Mouse (Mus musculus): Measurements from ENCODE around the gene Sh3rf3. TPM values are rescaled to one million over a fixed set of nuclear protein-coding genes. Genes with fewer than 3 reads are reported as not detected.

Sh3rf3 gene
- polyA plus RNA-seq, 1 experiment from 2014 or later: 2.0 TPM

- no peak for DNase-seq (ENCODE audit: low spot score)
- H3K36me3 ChIP-seq (ENCODE audit: insufficient read depth, low read length): no peaks in the 10 kb centered on the region
- no peak overlapping the region for H3K4me3 ChIP-seq (ENCODE audit: low read depth, low read length)
- no peaks in the 10 kb centered on the region for H3K9me3 ChIP-seq (ENCODE audit: low read length)
- H3K9ac ChIP-seq (replicated peaks; ENCODE audit: low read depth): no peak overlapping the region
- no peak overlapping the region for H3K4me2 ChIP-seq (replicated peaks; ENCODE audit: low read depth, low read length)
- H3K27ac ChIP-seq (ENCODE audit: low read length): no peak overlapping the region
- TF ChIP-seq EP300 (IDR thresholded peaks at IDR 0.05) (no peak), CTCF (IDR thresholded peaks at IDR 0.05) (no peak)
- no peaks in the 10 kb centered on the region for H3K4me1 ChIP-seq (ENCODE audit: insufficient read depth, low read depth, low read length)
- ATAC-seq: no peak
- H3K27me3 ChIP-seq (replicated peaks; ENCODE audit: insufficient read depth, low read length): no peaks in the 10 kb centered on the region
- 85% methylated on average over 4 of the region's 4 CpGs for WGBS
Observed at GRCm38 (mm10) chr10:58877835-58878234, 64.7 kb downstream of the Sh3rf3 start.

GRCm38 (mm10) chr10:58878636-58879035 is 65.5 kb downstream of the Sh3rf3 start:
- DNase-seq (ENCODE audit: low spot score): no peak
- no peak for ATAC-seq
- H3K4me2 ChIP-seq (replicated peaks; ENCODE audit: low read depth, low read length): no peak overlapping the region
- no peaks in the 10 kb centered on the region for H3K36me3 ChIP-seq (ENCODE audit: insufficient read depth, low read length)
- TF ChIP-seq CTCF (IDR thresholded peaks at IDR 0.05) (no peak), EP300 (IDR thresholded peaks at IDR 0.05) (no peak)
- H3K4me3 ChIP-seq (ENCODE audit: low read depth, low read length): no peak overlapping the region
- H3K27me3 ChIP-seq (replicated peaks; ENCODE audit: insufficient read depth, low read length): no peaks in the 10 kb centered on the region
- H3K4me1 ChIP-seq (ENCODE audit: insufficient read depth, low read depth, low read length): no peaks in the 10 kb centered on the region
- no peak overlapping the region for H3K27ac ChIP-seq (ENCODE audit: low read length)
- 83% methylated on average over 4 of the region's 4 CpGs for WGBS
- no peak overlapping the region for H3K9ac ChIP-seq (replicated peaks; ENCODE audit: low read depth)
- no peaks in the 10 kb centered on the region for H3K9me3 ChIP-seq (ENCODE audit: low read length)

- no peaks in the 10 kb centered on the region for H3K36me3 ChIP-seq (ENCODE audit: insufficient read depth, low read length)
- no peak overlapping the region for H3K4me2 ChIP-seq (replicated peaks; ENCODE audit: low read depth, low read length)
- H3K27me3 ChIP-seq (replicated peaks; ENCODE audit: insufficient read depth, low read length): no peaks in the 10 kb centered on the region
- H3K9ac ChIP-seq (replicated peaks; ENCODE audit: low read depth): no peak overlapping the region
- H3K4me1 ChIP-seq (ENCODE audit: insufficient read depth, low read depth, low read length): no peaks in the 10 kb centered on the region
- no peaks in the 10 kb centered on the region for H3K9me3 ChIP-seq (ENCODE audit: low read length)
- WGBS: 69% methylated on average over 2 of the region's 2 CpGs
- H3K4me3 ChIP-seq (ENCODE audit: low read depth, low read length): no peak overlapping the region
- ATAC-seq (no peak), DNase-seq (ENCODE audit: low spot score) (no peak)
- H3K27ac ChIP-seq (ENCODE audit: low read length): no peak overlapping the region
- TF ChIP-seq EP300 (IDR thresholded peaks at IDR 0.05) (no peak), CTCF (IDR thresholded peaks at IDR 0.05) (no peak)
Observed at GRCm38 (mm10) chr10:58882741-58883140, 69.6 kb downstream of the Sh3rf3 start.

- no peak for DNase-seq (ENCODE audit: low spot score)
- Histone ChIP-seq H3K9ac (replicated peaks; ENCODE audit: low read depth) (no peak overlapping the region), H3K27ac (ENCODE audit: low read length) (no peak overlapping the region), H3K27me3 (replicated peaks; ENCODE audit: insufficient read depth, low read length) (no peaks in the 10 kb centered on the region), H3K4me1 (ENCODE audit: insufficient read depth, low read depth, low read length) (no peaks in the 10 kb centered on the region), H3K9me3 (ENCODE audit: low read length) (no peaks in the 10 kb centered on the region), H3K4me2 (replicated peaks; ENCODE audit: low read depth, low read length) (no peak overlapping the region), H3K36me3 (ENCODE audit: insufficient read depth, low read length) (no peaks in the 10 kb centered on the region), H3K4me3 (ENCODE audit: low read depth, low read length) (no peak overlapping the region)
- WGBS: 65% methylated on average over 5 of the region's 5 CpGs
- TF ChIP-seq CTCF (IDR thresholded peaks at IDR 0.05): no peak
- TF ChIP-seq EP300 (IDR thresholded peaks at IDR 0.05): no peak
- no peak for ATAC-seq
Observed at GRCm38 (mm10) chr10:58885351-58885750, 72.2 kb downstream of the Sh3rf3 start.

- TF ChIP-seq EP300 (IDR thresholded peaks at IDR 0.05) (no peak), CTCF (IDR thresholded peaks at IDR 0.05) (no peak)
- no peak overlapping the region for H3K27ac ChIP-seq (ENCODE audit: low read length)
- no peak overlapping the region for H3K9ac ChIP-seq (replicated peaks; ENCODE audit: low read depth)
- no peak overlapping the region for H3K4me2 ChIP-seq (replicated peaks; ENCODE audit: low read depth, low read length)
- no peaks in the 10 kb centered on the region for H3K27me3 ChIP-seq (replicated peaks; ENCODE audit: insufficient read depth, low read length)
- 82% methylated on average over 2 of the region's 2 CpGs for WGBS
- no peaks in the 10 kb centered on the region for H3K4me1 ChIP-seq (ENCODE audit: insufficient read depth, low read depth, low read length)
- H3K9me3 ChIP-seq (ENCODE audit: low read length): no peaks in the 10 kb centered on the region
- H3K36me3 ChIP-seq (ENCODE audit: insufficient read depth, low read length): no peaks in the 10 kb centered on the region
- no peak for DNase-seq (ENCODE audit: low spot score)
- ATAC-seq: no peak
- H3K4me3 ChIP-seq (ENCODE audit: low read depth, low read length): no peak overlapping the region
Observed at GRCm38 (mm10) chr10:58885816-58886215, 72.7 kb downstream of the Sh3rf3 start.

- peak; percentile 61 for DNase-seq (ENCODE audit: low spot score)
- Histone ChIP-seq H3K4me2 (replicated peaks; ENCODE audit: low read depth, low read length) (no peak overlapping the region), H3K27ac (ENCODE audit: low read length) (no peak overlapping the region), H3K9ac (replicated peaks; ENCODE audit: low read depth) (no peak overlapping the region), H3K4me1 (ENCODE audit: insufficient read depth, low read depth, low read length) (no peaks in the 10 kb centered on the region), H3K36me3 (ENCODE audit: insufficient read depth, low read length) (no peaks in the 10 kb centered on the region), H3K27me3 (replicated peaks; ENCODE audit: insufficient read depth, low read length) (no peaks in the 10 kb centered on the region), H3K4me3 (ENCODE audit: low read depth, low read length) (no peak overlapping the region), H3K9me3 (ENCODE audit: low read length) (no peaks in the 10 kb centered on the region)
- ATAC-seq: peak; percentile 67
- no peak for TF ChIP-seq EP300 (IDR thresholded peaks at IDR 0.05)
- TF ChIP-seq CTCF (IDR thresholded peaks at IDR 0.05): no peak
- WGBS: 56% methylated on average over 16 of the region's 16 CpGs
Observed at GRCm38 (mm10) chr10:58890671-58891439, 77.7 kb downstream of the Sh3rf3 start.
